Mouse (Mus musculus) G1E-ER4 (cell line): ENCODE measurements around the gene Aup1. TPM values are rescaled to one million over a fixed set of nuclear protein-coding genes. Genes with fewer than 3 reads are reported as not detected.

Experiments
- GATA1 ChIP-seq: IDR thresholded peaks from one replicate; pipeline ENCODE4 v1.8.0; 2012; ENCODE audit warnings: low read length, inconsistent platforms
- polyA plus RNA-seq: library from polyadenylated mRNA; stranded (reverse); fragments of >175 nt; gene quantifications from 2 replicates; pipeline ENCODE4 v1.2.3, GENCODE M21; 2012

The Aup1 gene
- polyA plus RNA-seq, 1 experiment, result 1,196 TPM

- no peak for TF ChIP-seq GATA1
Measured at GRCm38 (mm10) chr6:83043993-83044392, 10.3 kb upstream of the Aup1 start.

DNA sequence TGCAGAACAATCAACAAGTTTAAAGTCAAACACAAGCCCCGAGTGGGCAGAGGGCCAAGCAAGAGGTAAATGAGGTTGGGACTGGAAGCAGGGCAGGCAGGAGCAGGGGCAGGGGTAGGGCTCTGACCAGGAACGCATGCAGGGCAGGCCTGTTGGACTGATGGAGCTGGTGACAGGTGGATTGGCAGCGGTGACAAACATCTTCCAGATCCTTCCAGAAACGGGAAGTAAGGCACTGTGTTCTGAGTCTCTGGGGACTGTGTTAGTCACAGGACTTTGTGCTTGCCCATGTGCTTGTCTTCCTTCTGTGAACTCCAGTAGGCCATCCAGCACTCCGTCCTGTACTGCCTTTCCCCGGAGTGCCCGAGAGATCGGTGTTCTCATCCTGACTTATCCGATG, 9.6 kb upstream of the Aup1 start:
- TF ChIP-seq GATA1, result no peak

DNA sequence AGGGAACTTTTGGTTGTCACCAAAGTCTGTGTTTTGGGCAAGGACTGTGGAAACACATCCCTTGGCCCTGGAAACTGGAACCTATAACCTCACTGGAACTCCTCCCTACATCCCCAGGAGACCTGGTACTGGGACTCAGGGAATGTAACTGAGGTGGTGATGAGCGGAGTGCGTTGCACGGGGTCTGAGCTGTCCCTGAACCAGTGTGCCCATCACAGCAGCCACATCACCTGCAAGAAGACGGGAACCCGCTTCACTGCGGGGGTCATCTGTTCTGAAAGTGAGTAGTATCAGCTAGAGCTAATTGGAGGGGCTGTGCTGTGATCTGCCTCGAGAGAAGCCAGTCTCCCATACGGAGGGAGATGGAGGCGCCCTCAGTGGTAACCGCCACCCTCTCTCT, 5.0 kb upstream of the Aup1 start:
- no peak for TF ChIP-seq GATA1

GRCm38 (mm10) chr6:83053136-83053960, 973 bp upstream of the Aup1 start:
- no peak for TF ChIP-seq GATA1

DNA sequence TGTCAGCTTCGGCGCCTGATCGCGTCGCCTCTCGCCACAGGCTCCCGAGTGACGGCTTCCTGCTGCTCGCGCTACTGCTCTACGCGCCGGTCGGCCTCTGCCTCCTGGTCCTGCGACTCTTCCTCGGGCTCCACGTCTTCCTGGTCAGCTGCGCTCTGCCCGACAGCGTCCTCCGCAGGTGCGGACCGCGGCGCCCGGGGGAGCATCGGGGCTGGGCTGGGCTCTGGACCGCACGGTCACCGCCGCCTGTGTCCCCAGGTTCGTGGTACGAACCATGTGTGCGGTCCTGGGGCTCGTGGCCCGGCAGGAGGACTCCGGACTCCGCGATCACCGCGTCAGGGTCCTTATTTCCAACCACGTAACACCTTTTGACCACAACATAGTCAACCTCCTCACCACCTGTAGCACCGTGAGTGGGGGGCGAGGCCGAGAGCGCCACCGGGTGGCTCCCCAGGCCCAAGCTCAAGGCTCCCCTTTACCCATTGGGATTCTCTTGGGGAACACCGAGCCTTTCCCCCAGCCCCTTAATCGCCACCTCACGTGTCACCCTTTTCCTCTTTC, 630 bp downstream of the Aup1 start, which contains the start of gene Htra2:
Gene Htra2, minus strand, starts transcription at position 403 of the 561 bp plus-strand sequence.
- TF ChIP-seq GATA1, result no peak

DNA sequence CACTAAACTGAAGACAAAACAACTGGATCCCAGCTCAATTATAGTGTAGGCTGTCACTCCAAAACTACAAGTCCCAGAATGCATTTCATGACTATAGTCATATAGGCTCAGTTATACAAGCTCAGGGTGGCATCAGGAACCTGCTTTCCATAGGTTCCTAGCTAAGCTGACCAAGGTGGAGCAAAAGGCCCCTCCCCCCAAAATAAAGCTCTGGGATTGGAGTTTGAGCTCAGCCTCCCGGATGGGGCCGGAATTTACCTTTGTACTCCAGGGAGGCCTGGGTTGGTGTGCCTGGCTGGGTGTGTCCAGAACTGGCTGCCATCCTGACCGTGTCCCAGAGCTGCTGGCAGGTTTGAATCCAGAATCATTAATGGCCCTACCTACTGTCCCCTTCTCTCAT, 3.5 kb downstream of the Aup1 start, which contains the start of gene Dqx1:
Gene Dqx1, plus strand, starts transcription at position 55 of the 400 bp plus-strand sequence.
- no peak for TF ChIP-seq GATA1

GRCm38 (mm10) chr6:83058725-83059124, 4.4 kb downstream of the Aup1 start:
- no peak for TF ChIP-seq GATA1

DNA sequence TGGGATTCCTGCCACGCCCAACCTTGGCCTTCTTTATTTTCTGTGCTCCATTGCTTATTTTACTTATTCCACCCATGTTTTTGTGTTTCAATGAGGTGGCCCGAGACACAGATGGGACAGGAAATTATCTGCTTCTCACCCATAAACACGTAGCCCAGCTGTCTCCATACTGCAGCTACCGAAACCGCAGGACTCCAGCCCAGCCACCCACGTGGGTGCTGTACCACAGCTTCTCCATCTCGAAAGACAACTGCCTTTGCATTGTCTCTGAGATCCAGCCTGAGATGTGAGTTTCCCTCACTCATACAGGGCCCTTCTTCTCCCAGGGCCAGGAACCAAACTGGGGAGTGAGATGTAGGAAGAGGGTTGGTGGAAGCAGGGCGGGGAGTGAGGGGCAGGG, 11.7 kb downstream of the Aup1 start:
- TF ChIP-seq GATA1, result no peak

DNA sequence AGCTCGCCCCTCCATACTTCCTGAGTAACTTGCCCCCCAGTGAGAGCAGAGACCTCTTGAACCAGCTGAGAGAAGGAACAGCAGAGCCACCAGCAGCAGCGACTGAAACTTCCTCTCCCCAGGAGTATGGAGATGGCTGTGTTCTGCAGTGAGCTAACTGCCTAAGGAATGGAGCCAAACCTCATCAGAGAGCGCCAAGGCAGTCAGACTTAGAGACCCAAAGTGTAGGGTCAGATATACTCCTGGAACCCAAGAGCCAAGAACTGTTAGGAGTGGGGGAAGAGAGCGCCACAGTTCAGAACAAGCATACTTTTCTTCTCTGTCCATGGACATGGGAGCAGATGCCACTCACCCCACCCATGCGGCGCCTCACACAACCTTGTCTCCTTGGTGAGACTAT, 12.1 kb downstream of the Aup1 start:
- no peak for TF ChIP-seq GATA1

DNA sequence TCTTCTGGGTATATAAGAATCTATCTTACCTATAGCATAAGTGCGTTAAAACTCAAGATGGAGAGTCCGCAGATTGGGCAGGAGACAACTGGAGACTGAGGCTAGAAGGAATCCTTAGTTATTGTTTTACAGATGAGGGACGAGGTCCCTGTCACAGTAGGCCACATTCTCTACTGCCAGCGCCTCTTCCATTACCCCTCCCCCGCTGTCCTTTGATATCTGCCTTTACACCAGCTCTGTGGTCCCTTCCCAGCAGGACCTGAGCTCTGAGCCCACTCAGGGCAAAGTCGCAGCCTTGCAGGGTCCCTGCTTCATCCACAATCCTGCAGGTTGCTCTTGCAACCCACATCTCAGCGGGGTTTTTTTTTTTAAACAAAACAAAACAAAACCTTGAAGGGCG, 13.9 kb downstream of the Aup1 start:
- no peak for TF ChIP-seq GATA1

- no peak for TF ChIP-seq GATA1
Measured at GRCm38 (mm10) chr6:83068706-83069487, 14.6 kb downstream of the Aup1 start.

- TF ChIP-seq GATA1, result no peak
Measured at GRCm38 (mm10) chr6:83069488-83070246, 15.3 kb downstream of the Aup1 start.

DNA sequence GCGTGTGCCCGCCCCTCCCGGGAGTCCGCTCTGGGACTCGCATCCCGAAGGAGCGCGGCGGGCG, 15.8 kb downstream of the Aup1 start, which contains the start of gene Tlx2:
Gene Tlx2, minus strand, starts transcription at position 47 of the 64 bp plus-strand sequence.
- TF ChIP-seq GATA1, result no peak

DNA sequence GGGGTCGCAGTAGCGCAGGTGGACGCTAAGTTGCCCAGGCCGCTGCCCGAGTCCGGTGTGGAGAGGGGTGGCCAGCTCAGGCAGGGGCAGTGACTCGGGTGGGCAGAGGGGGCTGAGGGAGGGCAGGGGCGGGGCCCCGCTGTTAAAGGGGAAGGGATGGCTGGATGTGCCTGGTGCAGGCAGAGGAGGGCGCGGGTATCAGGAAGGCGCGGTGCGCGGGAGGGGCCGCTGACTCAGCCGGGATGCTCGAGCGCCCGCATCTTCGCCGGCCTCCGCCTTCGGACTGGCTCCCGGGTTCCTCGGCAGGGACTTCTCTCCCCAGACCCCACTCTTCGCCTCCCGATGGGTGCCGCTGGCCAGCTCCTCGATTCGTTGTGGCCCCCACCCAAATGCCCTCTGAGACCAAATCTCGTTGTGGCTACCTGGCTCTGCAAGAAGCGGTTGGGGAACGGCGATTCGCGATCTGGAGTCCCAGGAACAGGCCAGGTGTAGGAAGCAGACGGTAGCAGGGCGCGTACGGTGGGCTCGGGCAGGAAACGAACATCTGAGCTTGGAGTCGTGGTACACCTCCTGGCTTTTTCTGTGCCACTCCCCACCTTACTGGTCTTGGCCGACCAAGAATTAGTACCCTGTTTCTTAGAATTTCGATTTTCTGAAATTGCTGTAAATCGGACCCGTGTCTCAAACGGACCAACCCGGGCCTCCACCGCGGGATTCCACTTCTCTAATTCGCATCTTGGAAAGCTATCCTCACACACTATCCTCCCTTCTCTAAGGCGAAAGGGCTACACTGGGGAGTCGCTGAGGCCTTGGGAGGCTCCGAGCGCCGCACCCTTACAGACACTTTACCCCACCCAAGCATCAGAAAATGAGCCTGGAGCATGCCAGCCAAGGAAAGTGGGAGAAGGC, 16.2 kb downstream of the Aup1 start:
- TF ChIP-seq GATA1, result no peak

GRCm38 (mm10) chr6:83071220-83071619, 16.9 kb downstream of the Aup1 start:
- no peak for TF ChIP-seq GATA1
